Mouse (Mus musculus) cortical plate, adult 2 months (tissue): ENCODE data around the gene Rnft1.

Source experiments
- CTCF ChIP-seq: fragments of 200-500 bp; IDR thresholded peaks from 2 replicates; pipeline ENCODE4 v1.5.1; 2011; ENCODE audit warnings: mild to moderate bottlenecking, control low read depth, low read length; ENCODE audit not compliant: insufficient read depth; ENCODE audit errors: extremely low read depth
- POLR2A ChIP-seq: fragments of 200-500 bp; IDR thresholded peaks from 2 replicates; pipeline ENCODE4 v1.6.1; 2011; ENCODE audit warnings: mild to moderate bottlenecking, low read length, control low read depth; ENCODE audit not compliant: insufficient read depth; ENCODE audit errors: extremely low read depth

- TF ChIP-seq CTCF (no peak), POLR2A (no peak)
These were observed 23.5 kb downstream of the Rnft1 start for GRCm38 (mm10) chr11:86507991-86508390.
